Mouse (Mus musculus) cortical plate, adult 2 months (tissue): ENCODE measurements around the gene Ulk1.

Source experiments
- CTCF ChIP-seq: fragments of 200-500 bp; IDR thresholded peaks from 2 replicates; pipeline ENCODE4 v1.5.1; 2011; ENCODE audit warnings: mild to moderate bottlenecking, control low read depth, low read length; ENCODE audit not compliant: insufficient read depth; ENCODE audit errors: extremely low read depth
- POLR2A ChIP-seq: fragments of 200-500 bp; IDR thresholded peaks from 2 replicates; pipeline ENCODE4 v1.6.1; 2011; ENCODE audit warnings: mild to moderate bottlenecking, low read length, control low read depth; ENCODE audit not compliant: insufficient read depth; ENCODE audit errors: extremely low read depth

- TF ChIP-seq POLR2A (no peak), CTCF (no peak)
These were observed 31.4 kb upstream of the Ulk1 start for GRCm38 (mm10) chr5:110841046-110841862.
